Mouse (Mus musculus): ENCODE measurements around the gene Smarca4. TPM values are rescaled to one million over a fixed set of nuclear protein-coding genes. Genes with fewer than 3 reads are reported as not detected.

The Smarca4 gene
- polyA plus RNA-seq, 1 experiment from 2014 or later: 27.2 TPM

DNA sequence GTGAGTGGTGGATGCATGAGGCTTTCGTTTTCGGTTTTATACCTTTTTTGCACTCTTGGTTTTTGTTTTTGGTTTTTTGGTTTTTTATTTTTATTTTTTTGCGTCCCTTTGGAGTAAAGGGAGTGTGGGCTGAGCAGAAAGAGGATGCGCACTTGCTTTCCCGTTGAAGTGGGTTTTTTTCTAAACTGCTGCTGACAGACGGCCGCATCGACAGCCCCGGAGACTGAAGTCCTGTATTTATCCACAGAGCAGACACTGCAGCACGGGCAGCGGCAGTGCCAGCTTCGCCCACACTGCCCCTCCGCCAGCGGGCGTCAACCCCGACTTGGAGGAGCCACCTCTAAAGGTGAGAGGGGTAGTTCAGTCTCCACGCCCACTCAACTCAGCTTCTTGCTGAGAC lies 61.7 kb downstream of the Smarca4 start:
- no peaks in the 10 kb centered on the region for H3K27me3 ChIP-seq (ENCODE audit: control insufficient read depth, insufficient read depth, low read length)
- TF ChIP-seq CTCF (IDR thresholded peaks at IDR 0.05; ENCODE audit: low read depth) (no peak), EP300 (optimal IDR thresholded peaks at IDR 0.05) (no peak)
- no peak overlapping the region for H3K9ac ChIP-seq (ENCODE audit: low read length)
- no peak overlapping the region for H3K27ac ChIP-seq (replicated peaks)
- peaks cover 64% of the 10 kb centered on the region for H3K36me3 ChIP-seq (ENCODE audit: control insufficient read depth, insufficient read depth, low read length)
- H3K4me2 ChIP-seq (replicated peaks; ENCODE audit: low read depth): no peak overlapping the region
- no peak overlapping the region for H3K4me3 ChIP-seq (ENCODE audit: low read depth, low read length)
- no peak for ATAC-seq (ENCODE audit: low FRiP score, low TSS enrichment)
- no peak for DNase-seq (ENCODE audit: low spot score)
- WGBS: 93% methylated on average over 17 of the region's 17 CpGs
- no peaks in the 10 kb centered on the region for H3K4me1 ChIP-seq (replicated peaks; ENCODE audit: control insufficient read depth, insufficient read depth)
- no peaks in the 10 kb centered on the region for H3K9me3 ChIP-seq (ENCODE audit: control insufficient read depth, low read length)

DNA sequence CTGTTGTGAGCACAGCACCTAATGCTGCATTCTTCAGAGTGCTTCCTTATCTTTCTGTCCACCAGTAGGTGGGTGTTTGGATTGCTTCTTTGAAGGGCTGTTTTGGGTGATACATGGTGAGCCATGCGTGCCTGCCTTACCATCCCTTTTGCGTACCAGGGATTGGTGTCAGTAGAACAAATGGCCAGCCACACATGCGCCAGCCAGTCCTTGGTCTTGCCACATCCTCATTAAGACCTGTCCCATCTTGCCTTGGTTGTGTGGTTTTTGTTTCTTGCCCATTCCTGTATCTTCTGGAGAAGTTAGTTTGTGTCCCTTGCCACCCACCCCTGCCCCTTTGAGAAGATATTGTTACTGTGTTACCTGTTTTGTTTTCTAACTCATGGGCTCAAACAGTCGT lies 64.5 kb downstream of the Smarca4 start:
- Histone ChIP-seq H3K27ac (replicated peaks) (no peak overlapping the region), H3K4me3 (ENCODE audit: low read depth, low read length) (no peak overlapping the region), H3K9ac (ENCODE audit: low read length) (no peak overlapping the region), H3K27me3 (ENCODE audit: control insufficient read depth, insufficient read depth, low read length) (no peaks in the 10 kb centered on the region), H3K4me1 (replicated peaks; ENCODE audit: control insufficient read depth, insufficient read depth) (no peaks in the 10 kb centered on the region), H3K9me3 (ENCODE audit: control insufficient read depth, low read length) (no peaks in the 10 kb centered on the region), H3K36me3 (ENCODE audit: control insufficient read depth, insufficient read depth, low read length) (peaks cover 57% of the 10 kb centered on the region), H3K4me2 (replicated peaks; ENCODE audit: low read depth) (no peak overlapping the region)
- ATAC-seq (ENCODE audit: low FRiP score, low TSS enrichment): no peak
- TF ChIP-seq CTCF (IDR thresholded peaks at IDR 0.05; ENCODE audit: low read depth) (no peak), EP300 (optimal IDR thresholded peaks at IDR 0.05) (no peak)
- no peak for DNase-seq (ENCODE audit: low spot score)
- WGBS: 85% methylated on average over 4 of the region's 4 CpGs

DNA sequence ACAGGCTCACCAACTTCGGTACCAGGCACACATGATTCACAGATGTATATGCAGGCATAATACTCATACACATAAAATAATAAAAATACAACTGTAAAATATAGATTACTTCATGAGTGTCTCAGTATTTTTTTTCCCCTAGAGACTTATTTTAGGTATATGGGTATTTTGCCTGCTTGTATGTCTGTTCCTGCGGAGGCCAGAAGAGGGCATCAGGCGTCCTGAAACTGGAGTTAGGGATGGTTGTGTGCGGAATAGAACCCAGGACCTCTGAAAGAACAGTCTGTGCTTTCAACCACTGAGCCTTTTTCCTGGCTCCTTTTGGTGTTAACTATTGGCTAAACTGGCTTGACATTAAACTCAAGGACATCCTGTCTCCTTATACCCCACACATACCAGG lies 66.9 kb downstream of the Smarca4 start:
- no peak for TF ChIP-seq EP300 (optimal IDR thresholded peaks at IDR 0.05)
- TF ChIP-seq CTCF (IDR thresholded peaks at IDR 0.05; ENCODE audit: low read depth): peak; percentile 62
- no peaks in the 10 kb centered on the region for H3K27me3 ChIP-seq (ENCODE audit: control insufficient read depth, insufficient read depth, low read length)
- H3K9ac ChIP-seq (ENCODE audit: low read length): no peak overlapping the region
- H3K36me3 ChIP-seq (ENCODE audit: control insufficient read depth, insufficient read depth, low read length): peaks cover 49% of the 10 kb centered on the region
- H3K4me2 ChIP-seq (replicated peaks; ENCODE audit: low read depth): no peak overlapping the region
- DNase-seq (ENCODE audit: low spot score): no peak
- no peaks in the 10 kb centered on the region for H3K4me1 ChIP-seq (replicated peaks; ENCODE audit: control insufficient read depth, insufficient read depth)
- no peak overlapping the region for H3K4me3 ChIP-seq (ENCODE audit: low read depth, low read length)
- WGBS: 85% methylated on average over 4 of the region's 4 CpGs
- H3K27ac ChIP-seq (replicated peaks): no peak overlapping the region
- no peaks in the 10 kb centered on the region for H3K9me3 ChIP-seq (ENCODE audit: control insufficient read depth, low read length)
- ATAC-seq (ENCODE audit: low FRiP score, low TSS enrichment): no peak

DNA sequence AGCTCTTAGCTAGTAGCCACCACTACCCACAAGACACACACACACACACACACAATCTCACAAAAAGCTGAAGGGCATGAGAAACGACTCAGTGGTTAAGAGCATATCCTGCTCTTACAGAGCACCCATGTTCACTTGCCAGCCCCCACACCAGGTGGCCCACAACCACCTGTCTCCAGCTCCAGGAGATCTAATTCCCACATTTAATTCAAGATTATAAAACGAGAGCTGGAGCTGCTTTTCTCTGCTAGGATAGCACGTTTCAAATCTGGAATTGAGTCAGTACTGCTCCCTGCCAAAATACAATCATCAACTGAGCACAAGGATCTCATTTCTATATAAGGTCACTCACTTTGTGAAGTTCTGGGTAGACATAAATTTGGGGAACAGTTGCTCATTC lies 67.9 kb downstream of the Smarca4 start:
- WGBS: 57% methylated on average over 3 of the region's 3 CpGs
- H3K9ac ChIP-seq (ENCODE audit: low read length): no peak overlapping the region
- no peaks in the 10 kb centered on the region for H3K9me3 ChIP-seq (ENCODE audit: control insufficient read depth, low read length)
- ATAC-seq (ENCODE audit: low FRiP score, low TSS enrichment) (no peak), DNase-seq (ENCODE audit: low spot score) (no peak)
- H3K27me3 ChIP-seq (ENCODE audit: control insufficient read depth, insufficient read depth, low read length): no peaks in the 10 kb centered on the region
- H3K27ac ChIP-seq (replicated peaks): peak overlapping the region; percentile 49; the same call in 1 of the 2 replicates
- H3K4me3 ChIP-seq (ENCODE audit: low read depth, low read length): no peak overlapping the region
- H3K4me2 ChIP-seq (replicated peaks; ENCODE audit: low read depth): no peak overlapping the region
- H3K36me3 ChIP-seq (ENCODE audit: control insufficient read depth, insufficient read depth, low read length): peaks cover 48% of the 10 kb centered on the region
- no peak for TF ChIP-seq EP300 (optimal IDR thresholded peaks at IDR 0.05)
- no peak for TF ChIP-seq CTCF (IDR thresholded peaks at IDR 0.05; ENCODE audit: low read depth)
- H3K4me1 ChIP-seq (replicated peaks; ENCODE audit: control insufficient read depth, insufficient read depth): no peaks in the 10 kb centered on the region

DNA sequence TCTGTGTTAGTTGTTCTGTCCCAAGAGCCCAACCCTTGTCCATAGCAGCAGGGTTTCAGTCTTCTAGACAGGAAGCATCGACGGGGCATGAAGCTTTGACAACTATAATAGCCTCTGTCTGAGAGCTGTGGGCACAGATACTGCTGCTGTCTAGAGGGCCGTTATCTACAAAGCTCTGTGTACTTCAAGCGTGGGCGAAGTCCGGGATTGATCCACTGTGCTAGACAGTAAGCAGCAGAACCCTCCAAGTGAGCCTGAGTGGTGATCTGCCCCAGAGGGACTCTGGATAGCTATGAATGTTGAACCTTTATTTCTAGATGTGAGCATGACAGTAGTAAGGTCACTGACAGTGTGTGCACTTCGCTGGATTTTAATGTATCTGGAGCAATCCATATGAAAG lies 72.6 kb downstream of the Smarca4 start:
- TF ChIP-seq CTCF (IDR thresholded peaks at IDR 0.05; ENCODE audit: low read depth) (no peak), EP300 (optimal IDR thresholded peaks at IDR 0.05) (no peak)
- Histone ChIP-seq H3K4me2 (replicated peaks; ENCODE audit: low read depth) (no peak overlapping the region), H3K9ac (ENCODE audit: low read length) (no peak overlapping the region), H3K27ac (replicated peaks) (no peak overlapping the region), H3K36me3 (ENCODE audit: control insufficient read depth, insufficient read depth, low read length) (peaks cover 48% of the 10 kb centered on the region), H3K9me3 (ENCODE audit: control insufficient read depth, low read length) (no peaks in the 10 kb centered on the region), H3K4me3 (ENCODE audit: low read depth, low read length) (no peak overlapping the region), H3K4me1 (replicated peaks; ENCODE audit: control insufficient read depth, insufficient read depth) (no peaks in the 10 kb centered on the region), H3K27me3 (ENCODE audit: control insufficient read depth, insufficient read depth, low read length) (no peaks in the 10 kb centered on the region)
- ATAC-seq (ENCODE audit: low FRiP score, low TSS enrichment) (no peak), DNase-seq (ENCODE audit: low spot score) (no peak)
- WGBS: 87% methylated on average over 7 of the region's 7 CpGs

DNA sequence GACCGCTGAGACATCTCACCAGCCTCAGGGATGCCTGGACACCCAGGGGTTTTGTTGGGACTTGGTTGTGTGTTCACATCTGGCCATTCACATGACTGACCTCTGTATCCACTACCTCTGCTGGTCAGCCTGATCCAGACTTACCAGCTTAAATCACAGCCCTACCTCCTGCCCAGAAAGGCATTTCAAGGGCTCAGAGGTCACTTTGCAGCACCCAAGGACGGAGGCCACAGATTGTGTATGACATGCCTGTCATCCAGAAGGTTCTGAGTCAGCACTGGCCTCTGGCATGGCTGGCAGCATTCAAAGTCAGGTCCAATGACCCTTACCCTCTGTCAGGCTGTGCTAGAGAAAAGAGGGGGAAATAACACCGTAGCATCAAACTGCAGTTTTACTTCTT lies 74.1 kb downstream of the Smarca4 start:
- H3K27me3 ChIP-seq (ENCODE audit: control insufficient read depth, insufficient read depth, low read length): no peaks in the 10 kb centered on the region
- H3K9me3 ChIP-seq (ENCODE audit: control insufficient read depth, low read length): no peaks in the 10 kb centered on the region
- H3K4me2 ChIP-seq (replicated peaks; ENCODE audit: low read depth): no peak overlapping the region
- no peaks in the 10 kb centered on the region for H3K4me1 ChIP-seq (replicated peaks; ENCODE audit: control insufficient read depth, insufficient read depth)
- 0 out of 2 replicates have a peak, but pooled peaks have one; percentile 31 for ATAC-seq (ENCODE audit: low FRiP score, low TSS enrichment)
- no peak overlapping the region for H3K4me3 ChIP-seq (ENCODE audit: low read depth, low read length)
- 85% methylated on average over 3 of the region's 3 CpGs for WGBS
- TF ChIP-seq EP300 (optimal IDR thresholded peaks at IDR 0.05): no peak
- no peak for TF ChIP-seq CTCF (IDR thresholded peaks at IDR 0.05; ENCODE audit: low read depth)
- H3K36me3 ChIP-seq (ENCODE audit: control insufficient read depth, insufficient read depth, low read length): peaks cover 46% of the 10 kb centered on the region
- no peak overlapping the region for H3K9ac ChIP-seq (ENCODE audit: low read length)
- no peak overlapping the region for H3K27ac ChIP-seq (replicated peaks)
- no peak for DNase-seq (ENCODE audit: low spot score)

Measured in stomach, postnatal 0 days (tissue).